ENCODE assay signal across 8 mouse cellular contexts in the genomic region with DNA sequence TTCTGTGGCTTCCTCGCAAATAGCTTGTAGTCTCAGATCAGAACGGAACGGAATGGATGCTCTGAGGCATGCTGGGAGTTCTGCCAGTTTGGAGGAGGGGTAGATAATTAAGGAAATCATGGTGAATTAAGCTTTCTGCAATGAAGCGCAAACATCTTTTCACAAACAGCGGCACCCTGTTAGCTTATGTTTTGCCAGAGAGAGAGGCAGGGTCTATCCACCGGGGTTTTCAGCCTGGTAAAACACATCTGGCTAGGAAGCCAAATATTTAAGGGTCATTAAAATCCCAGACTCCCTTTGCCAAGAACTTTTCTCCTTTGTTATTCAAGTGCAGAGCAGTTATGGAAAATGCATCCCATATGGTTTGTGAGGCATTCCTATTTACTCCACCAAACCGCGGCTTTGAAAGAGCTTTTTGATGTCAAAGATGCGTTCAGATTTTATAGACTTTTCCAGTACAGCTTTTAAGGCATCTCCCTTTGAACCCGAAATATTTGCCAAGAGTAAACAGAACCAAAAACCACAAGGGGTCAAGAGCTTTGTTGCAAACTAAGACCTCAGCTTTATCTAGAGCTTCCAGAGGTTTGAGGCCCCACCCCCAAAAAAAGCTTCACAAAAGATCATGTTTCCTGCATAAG.
DNase-seq lines count a peak whose midpoint lies in the region; ATAC-seq and TF ChIP-seq lines count a peak whose summit lies in the region.

No protein-coding gene starts in this region.

- no peak for TF ChIP-seq POLR2A in liver, adult 2 months (IDR thresholded peaks at IDR 0.05; ENCODE audit: extremely low read depth, insufficient read depth, low read length)

- H3K79me2 ChIP-seq in liver, adult 2 months (ENCODE audit: control insufficient read depth, insufficient read depth, low read length): no peaks in the 10 kb centered on the region

- no peak for TF ChIP-seq CTCF in liver, adult 2 months (IDR thresholded peaks at IDR 0.05; ENCODE audit: low read depth, low read length)
- no peak for TF ChIP-seq CTCF in liver, postnatal 0 days (IDR thresholded peaks at IDR 0.05; ENCODE audit: low read depth)

- ATAC-seq in liver, postnatal 0 days: no peak
- peak; percentile 42 for ATAC-seq in intestine, embryonic 16.5 days
- ATAC-seq in inflammation-experienced regulatory T-cells, adult 6 months: no peak

- 22% methylated on average over 10 of the region's 10 CpGs for WGBS in liver, adult 2 months
- WGBS in liver, postnatal 0 days (ENCODE audit: insufficient replicate concordance): 40% methylated on average over 10 of the region's 10 CpGs
- 34% methylated on average over 10 of the region's 10 CpGs for WGBS in intestine, embryonic 16.5 days

- H3K4me2 ChIP-seq in liver, postnatal 0 days (ENCODE audit: low read depth, low read length): no peak overlapping the region
- H3K4me2 ChIP-seq in intestine, embryonic 16.5 days (ENCODE audit: low read depth, low read length): no peak overlapping the region

- H3K36me3 ChIP-seq in liver, adult 2 months (ENCODE audit: control insufficient read depth, insufficient read depth, low read length): no peaks in the 10 kb centered on the region
- no peaks in the 10 kb centered on the region for H3K36me3 ChIP-seq in liver, postnatal 0 days (replicated peaks; ENCODE audit: insufficient read depth, low read length)
- no peaks in the 10 kb centered on the region for H3K36me3 ChIP-seq in intestine, embryonic 16.5 days (ENCODE audit: control insufficient read depth, insufficient read depth, low read length)

- DNase-seq in cerebellum, postnatal 10 days: peak; percentile 70
- no peak for DNase-seq in cerebellum, adult 11 months
- DNase-seq in liver, adult 2 months (ENCODE audit: extremely low read depth, low read depth, low spot score): peak; percentile 24
- DNase-seq in liver, postnatal 0 days: no peak
- DNase-seq in lung, postnatal 14 days: peak; percentile 33
- DNase-seq in ovary, postnatal 36 days (ENCODE audit: low spot score): no peak

- TF ChIP-seq EP300 in liver, postnatal 0 days (IDR thresholded peaks at IDR 0.05; ENCODE audit: low read depth): no peak

- H3K9ac ChIP-seq in liver, adult 2 months (ENCODE audit: low read depth, low read length): no peak overlapping the region
- no peak overlapping the region for H3K9ac ChIP-seq in liver, postnatal 0 days (replicated peaks)
- H3K9ac ChIP-seq in intestine, embryonic 16.5 days (ENCODE audit: low read depth, low read length): no peak overlapping the region

- no peaks in the 10 kb centered on the region for H3K4me1 ChIP-seq in liver, adult 2 months (ENCODE audit: control insufficient read depth, insufficient read depth, low read length)
- H3K4me1 ChIP-seq in liver, postnatal 0 days (ENCODE audit: insufficient read depth): no peaks in the 10 kb centered on the region
- 0 out of 2 replicates have a peak, but pooled peaks cover 8% of the 10 kb centered on the region for H3K4me1 ChIP-seq in intestine, embryonic 16.5 days (ENCODE audit: control insufficient read depth, insufficient read depth, low read length)

- H3K27me3 ChIP-seq in liver, adult 2 months (ENCODE audit: control insufficient read depth, insufficient read depth, low read length): no peaks in the 10 kb centered on the region
- H3K27me3 ChIP-seq in liver, postnatal 0 days (ENCODE audit: insufficient read depth, low read length): no peaks in the 10 kb centered on the region
- H3K27me3 ChIP-seq in intestine, embryonic 16.5 days (replicated peaks; ENCODE audit: control insufficient read depth, insufficient read depth, low read length): no peaks in the 10 kb centered on the region

- no peak overlapping the region for H3K4me3 ChIP-seq in liver, adult 2 months (ENCODE audit: insufficient read depth, low read depth, low read length)
- no peak overlapping the region for H3K4me3 ChIP-seq in liver, postnatal 0 days (ENCODE audit: low read depth, low read length)
- H3K4me3 ChIP-seq in intestine, embryonic 16.5 days (ENCODE audit: low read length): no peak overlapping the region

- no peaks in the 10 kb centered on the region for H3K9me3 ChIP-seq in liver, postnatal 0 days (ENCODE audit: low read length)
- no peaks in the 10 kb centered on the region for H3K9me3 ChIP-seq in intestine, embryonic 16.5 days (ENCODE audit: control insufficient read depth, low read length)

- no peak overlapping the region; the same call in 1 of the 2 replicates for H3K27ac ChIP-seq in liver, adult 2 months (replicated peaks; ENCODE audit: insufficient read depth, low read depth, low read length)
- no peak overlapping the region for H3K27ac ChIP-seq in liver, postnatal 0 days (ENCODE audit: low read depth)
- H3K27ac ChIP-seq in intestine, embryonic 16.5 days (ENCODE audit: low read length): peak overlapping the region; percentile 66

Comparison
In these comparisons a context has a peak if more than half of its experiments do, and no peak if none do; other contexts are left out.
1. DNase-seq: peak in cerebellum, postnatal 10 days (2 of 2), liver, adult 2 months (single experiment) and lung, postnatal 14 days (single experiment); none in cerebellum, adult 11 months (single experiment), liver, postnatal 0 days (single experiment) and ovary, postnatal 36 days (single experiment).